Mouse (Mus musculus) gastrocnemius, adult 2 months (tissue): ENCODE measurements around the gene Sacm1l. TPM values are rescaled to one million over a fixed set of nuclear protein-coding genes. Genes with fewer than 3 reads are reported as not detected.

ENCODE experiments used
- DNase-seq: peaks from one replicate; pipeline ENCODE4 v3.0.0; 2022
- H3K27ac ChIP-seq: fragments of 200-600 bp; 2 replicates; pipeline ENCODE4 v1.8.1; 2022; ENCODE audit warnings: mild to moderate bottlenecking
- H3K4me3 ChIP-seq: fragments of 200-600 bp; 2 replicates; pipeline ENCODE4 v1.8.1; 2022; ENCODE audit warnings: mild to moderate bottlenecking, moderate library complexity
- CTCF ChIP-seq: fragments of 200-600 bp; IDR thresholded peaks from 2 replicates; pipeline ENCODE4 v1.8.1; 2022; ENCODE audit warnings: antibody characterized with exemption, mild to moderate bottlenecking, moderate library complexity
- intact Hi-C: fragments of 180-260 bp; cut with DNase I; formaldehyde crosslinking; loops from one replicate; pipeline ENCODE4 v1.15.1; 2025
- total RNA-seq, 2 experiments: library from RNA; stranded (reverse); gene quantifications; 2 replicates each; pipeline ENCODE4 v1.2.3; 2021

Sacm1l gene
- total RNA-seq, 2 experiments from 2014 or later = 19.8 to 22.9 TPM

DNA sequence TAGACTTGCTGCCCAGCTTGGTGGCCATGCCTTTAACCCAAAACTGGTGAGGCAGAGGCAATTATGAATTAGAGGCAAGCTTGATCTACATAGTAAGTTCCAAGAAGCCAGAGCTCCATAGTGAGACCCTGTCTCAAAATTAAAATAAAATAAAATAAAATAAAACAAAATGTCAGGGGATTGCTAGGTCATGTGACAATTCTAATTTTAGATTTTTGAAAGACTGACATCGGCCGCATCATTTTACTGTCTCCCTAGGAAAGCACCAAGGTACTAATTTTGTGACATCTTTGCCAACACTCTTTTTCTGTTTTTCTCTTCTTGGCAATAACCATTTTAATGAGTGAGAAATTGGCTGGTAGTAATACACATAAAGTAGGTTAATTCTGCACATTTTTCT is 7.1 kb downstream of the Sacm1l start:
- Histone ChIP-seq H3K27ac (peak overlapping the region; percentile 78), H3K4me3 (no peak overlapping the region)
- intact Hi-C loops = no loop called here
- DNase-seq = no peak
- no peak for TF ChIP-seq CTCF

DNA sequence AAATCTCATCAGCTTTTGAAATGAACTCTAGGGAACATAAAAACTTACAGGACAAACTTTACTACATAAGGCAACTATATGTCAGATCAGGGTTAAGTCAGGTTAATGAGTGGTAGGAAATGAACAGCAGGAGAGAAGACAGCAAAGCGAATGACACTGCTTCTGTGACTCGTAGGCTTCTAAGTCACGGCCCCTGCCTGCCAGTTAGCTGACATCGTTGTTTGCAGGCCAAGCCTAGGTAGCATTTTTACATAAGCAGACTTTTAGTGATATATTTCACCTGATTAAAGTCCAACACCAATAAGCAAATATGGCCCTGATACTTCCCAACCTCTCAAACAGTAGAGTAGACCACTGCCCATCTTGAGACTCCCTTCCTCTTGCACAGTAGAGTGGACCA is 8.6 kb downstream of the Sacm1l start:
- intact Hi-C loops = no loop called here
- Histone ChIP-seq H3K4me3 (no peak overlapping the region), H3K27ac (peak overlapping the region; percentile 60)
- TF ChIP-seq CTCF = no peak
- no peak for DNase-seq

- Histone ChIP-seq H3K27ac (peak overlapping the region; percentile 60), H3K4me3 (no peak overlapping the region)
- intact Hi-C loops = no loop called here
- no peak for TF ChIP-seq CTCF
- no peak for DNase-seq
Measured at GRCm38 (mm10) chr9:123539093-123539492, 9.5 kb downstream of the Sacm1l start.

- Histone ChIP-seq H3K27ac (peak overlapping the region; percentile 60; the same call in 1 of the 2 replicates), H3K4me3 (no peak overlapping the region)
- DNase-seq = no peak
- TF ChIP-seq CTCF = no peak
- intact Hi-C loops = no loop called here
Measured at GRCm38 (mm10) chr9:123539823-123540222, 10.3 kb downstream of the Sacm1l start.

DNA sequence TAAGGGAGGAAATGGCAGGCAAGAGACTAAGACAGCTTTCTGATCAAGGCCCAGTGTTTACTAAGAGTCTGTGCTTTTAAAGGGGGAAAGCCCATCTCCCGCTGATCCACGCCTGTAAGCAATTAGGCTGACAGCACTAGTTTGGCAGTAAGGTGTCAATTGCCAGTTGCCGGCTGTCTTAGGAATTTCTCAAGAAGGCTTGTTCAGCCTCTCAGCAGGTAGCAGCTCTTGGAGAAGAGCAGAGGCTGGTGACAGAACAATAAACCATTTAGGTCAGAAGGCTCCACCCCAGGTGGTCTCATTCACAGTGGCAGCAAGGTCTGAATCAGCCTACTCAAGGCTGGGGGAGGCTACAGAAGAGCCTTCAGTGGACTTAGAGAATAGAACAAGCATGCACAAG is 25.0 kb downstream of the Sacm1l start:
- intact Hi-C loops = no loop called here
- no peak for DNase-seq
- TF ChIP-seq CTCF = no peak

GRCm38 (mm10) chr9:123577360-123578192 is 48.0 kb downstream of the Sacm1l start:
- Histone ChIP-seq H3K27ac (no peak overlapping the region), H3K4me3 (no peak overlapping the region)
- TF ChIP-seq CTCF = no peak
- DNase-seq = no peak
- intact Hi-C loops = no loop called here

More for the DNA sequence above, 25.0 kb downstream of the Sacm1l start:
- Histone ChIP-seq H3K27ac (no peak overlapping the region), H3K4me3 (no peak overlapping the region)

DNA sequence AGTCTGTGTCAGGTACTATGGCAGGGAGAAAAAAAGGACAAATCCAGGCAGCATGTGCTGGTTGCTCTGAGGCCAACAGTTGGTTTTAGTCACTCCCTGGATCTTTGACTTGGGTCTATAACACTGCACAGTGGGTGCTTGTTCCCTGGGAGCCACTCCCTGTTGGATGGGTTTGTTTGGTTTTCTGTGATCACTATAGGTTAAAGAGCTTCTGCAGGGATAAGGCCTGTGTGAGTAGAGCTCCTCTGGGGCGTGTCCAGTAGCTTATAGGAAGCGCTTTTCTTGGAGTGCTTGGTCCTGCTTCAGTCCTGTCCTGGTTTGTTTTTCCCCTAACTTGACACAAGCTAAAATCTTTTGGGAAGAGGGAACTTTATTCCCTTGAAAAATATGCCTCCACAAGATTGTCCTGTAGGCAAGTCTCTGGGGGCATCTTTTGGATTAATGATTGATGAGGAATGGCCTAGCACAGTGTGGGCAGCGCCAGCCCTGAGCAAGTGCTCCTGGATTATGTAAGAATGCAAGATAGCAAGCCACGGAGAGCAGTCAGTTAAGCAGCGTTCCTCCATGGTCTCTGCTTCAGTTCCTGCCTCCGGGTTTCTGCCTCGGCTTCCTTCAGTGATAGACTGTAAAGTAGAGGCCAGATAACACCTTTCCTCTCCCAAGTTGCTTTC is 59.8 kb downstream of the Sacm1l start:
- no peak overlapping the region for H3K27ac ChIP-seq
- no peak overlapping the region for H3K4me3 ChIP-seq
- DNase-seq = no peak
- intact Hi-C loops = no loop called here
- no peak for TF ChIP-seq CTCF

- no peak overlapping the region for H3K4me3 ChIP-seq
- no peak for TF ChIP-seq CTCF
- intact Hi-C loops = no loop called here
- H3K27ac ChIP-seq = no peak overlapping the region
- DNase-seq = no peak
Measured at GRCm38 (mm10) chr9:123595194-123595593, 65.6 kb downstream of the Sacm1l start.

GRCm38 (mm10) chr9:123596910-123597309 is 67.4 kb downstream of the Sacm1l start:
- intact Hi-C loops = no loop called here
- no peak for TF ChIP-seq CTCF
- H3K4me3 ChIP-seq = no peak overlapping the region

GRCm38 (mm10) chr9:123597376-123597775 is 67.8 kb downstream of the Sacm1l start:
- DNase-seq = no peak
- no peak overlapping the region for H3K27ac ChIP-seq
- TF ChIP-seq CTCF = no peak
- H3K4me3 ChIP-seq = no peak overlapping the region
- intact Hi-C loops = no loop called here

More at GRCm38 (mm10) chr9:123596910-123597309, 67.4 kb downstream of the Sacm1l start:
- H3K27ac ChIP-seq = no peak overlapping the region
- no peak for DNase-seq

DNA sequence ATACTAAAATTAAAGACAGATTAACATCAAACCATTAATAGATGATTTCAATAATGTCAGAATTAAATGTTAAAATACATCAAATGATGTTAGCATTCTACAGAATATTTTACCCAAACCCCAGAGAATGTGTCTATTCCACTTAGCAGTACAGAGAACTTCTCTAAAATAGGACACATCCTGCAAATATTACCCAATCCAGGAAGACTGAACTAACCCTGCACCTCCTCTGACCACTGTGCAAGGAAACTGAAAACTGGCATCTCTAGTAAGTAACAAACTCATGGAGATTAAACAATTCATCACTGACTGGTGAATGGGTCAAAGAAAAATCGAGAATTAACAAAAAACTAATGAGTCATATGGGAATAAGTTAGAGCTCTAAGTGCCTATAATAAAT is 72.0 kb downstream of the Sacm1l start:
- Histone ChIP-seq H3K27ac (no peak overlapping the region), H3K4me3 (no peak overlapping the region)
- intact Hi-C loops = no loop called here
- TF ChIP-seq CTCF = no peak
- DNase-seq = no peak

- H3K27ac ChIP-seq = no peak overlapping the region
- DNase-seq = no peak
- no peak for TF ChIP-seq CTCF
- intact Hi-C loops = no loop called here
- no peak overlapping the region for H3K4me3 ChIP-seq
Measured at GRCm38 (mm10) chr9:123620311-123621098, 90.9 kb downstream of the Sacm1l start.

GRCm38 (mm10) chr9:123624741-123625140 is 95.2 kb downstream of the Sacm1l start:
- no peak for TF ChIP-seq CTCF
- Histone ChIP-seq H3K4me3 (no peak overlapping the region), H3K27ac (no peak overlapping the region)
- intact Hi-C loops = no loop called here
- no peak for DNase-seq
